Mouse (Mus musculus): ENCODE results near the gene Satb1.

Gene Satb1

GRCm38 (mm10) chr17:51813784-51814120, 19.3 kb downstream of the Satb1 start:
- DNase-seq, result no peak

DNA sequence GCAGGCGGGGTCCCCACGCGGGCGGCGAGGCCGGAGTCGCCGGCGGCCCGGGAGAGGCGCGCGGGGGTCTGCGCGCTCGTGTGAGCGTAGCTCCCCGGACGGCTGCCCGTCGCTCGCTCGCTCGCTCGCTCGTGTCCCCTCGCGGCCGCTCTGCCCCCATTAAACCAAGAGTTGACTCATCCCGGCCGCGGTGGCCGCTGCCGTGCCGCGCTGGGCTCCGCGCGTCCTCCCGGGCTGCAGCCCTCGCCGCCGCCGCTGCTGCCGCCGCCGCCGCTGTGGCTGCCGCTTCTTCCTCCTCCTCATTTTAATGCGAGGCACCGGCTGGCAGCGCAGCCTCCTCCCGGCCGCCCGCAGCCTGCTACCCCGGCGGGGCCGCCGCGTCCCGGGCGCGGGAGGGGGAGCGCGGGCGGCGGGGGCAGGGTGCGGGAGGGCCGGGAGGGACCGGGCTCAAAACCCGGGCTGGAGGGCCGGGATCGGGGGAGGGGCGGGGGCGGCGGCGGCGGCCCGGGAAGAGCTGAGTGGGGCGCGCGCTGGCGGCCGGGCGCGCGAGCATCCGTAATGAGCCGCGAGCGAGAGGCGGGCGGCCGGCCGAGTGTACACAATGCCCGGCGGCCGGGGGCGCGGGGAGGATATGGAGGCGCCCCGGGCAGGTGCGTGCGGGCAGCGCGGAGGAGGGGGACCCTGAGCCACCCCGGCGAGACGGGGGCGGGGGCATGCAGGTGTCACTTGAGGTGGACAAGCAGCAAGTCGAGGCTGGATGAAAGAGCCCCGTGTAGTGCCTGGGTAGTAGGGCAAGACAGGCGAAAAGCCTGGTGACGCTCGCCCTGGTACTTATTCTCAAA, 19.9 kb downstream of the Satb1 start:
- peak; percentile 81 to 91 for DNase-seq

DNA sequence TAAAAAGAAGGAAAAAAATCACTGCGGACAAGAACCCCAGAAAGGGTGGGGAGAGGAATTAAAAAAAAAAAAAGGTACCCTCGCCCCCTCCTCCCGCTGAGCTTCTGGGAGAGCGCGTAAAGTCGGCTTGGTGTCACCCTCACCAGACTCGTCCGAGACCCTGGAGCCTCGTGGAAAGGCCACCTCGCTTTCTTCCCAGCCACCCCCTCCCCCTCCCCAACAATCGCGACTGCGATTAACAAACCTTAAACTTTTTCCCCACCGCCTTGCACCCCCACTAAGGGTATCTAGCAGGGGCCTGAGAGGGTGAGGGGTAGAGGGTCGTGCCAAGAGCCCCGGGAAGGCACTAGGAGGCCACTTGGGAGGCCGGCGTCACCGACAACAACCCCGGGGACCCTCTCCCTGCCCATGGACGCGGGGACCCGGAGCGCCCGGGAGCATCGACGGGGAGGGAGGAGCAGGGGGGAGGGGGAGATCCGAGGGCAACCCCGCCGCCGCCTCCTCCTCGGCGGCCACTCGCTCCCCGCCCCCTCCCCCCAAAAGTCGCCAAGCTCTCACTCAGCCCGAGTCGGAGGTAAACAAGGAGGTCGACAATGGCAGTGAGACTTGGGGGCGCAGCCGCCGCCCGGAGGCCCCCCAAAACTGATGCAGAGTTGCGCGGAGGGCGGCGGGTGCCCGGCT, 20.7 kb downstream of the Satb1 start:
- DNase-seq, result peak in 1 of 2 experiments; percentile 59

- peak in 1 of 2 experiments; percentile 13 for DNase-seq
Observed at GRCm38 (mm10) chr17:51811911-51812260, 21.2 kb downstream of the Satb1 start.

GRCm38 (mm10) chr17:51811086-51811868, 21.8 kb downstream of the Satb1 start:
- peak; percentile 77 to 86 for DNase-seq

DNA sequence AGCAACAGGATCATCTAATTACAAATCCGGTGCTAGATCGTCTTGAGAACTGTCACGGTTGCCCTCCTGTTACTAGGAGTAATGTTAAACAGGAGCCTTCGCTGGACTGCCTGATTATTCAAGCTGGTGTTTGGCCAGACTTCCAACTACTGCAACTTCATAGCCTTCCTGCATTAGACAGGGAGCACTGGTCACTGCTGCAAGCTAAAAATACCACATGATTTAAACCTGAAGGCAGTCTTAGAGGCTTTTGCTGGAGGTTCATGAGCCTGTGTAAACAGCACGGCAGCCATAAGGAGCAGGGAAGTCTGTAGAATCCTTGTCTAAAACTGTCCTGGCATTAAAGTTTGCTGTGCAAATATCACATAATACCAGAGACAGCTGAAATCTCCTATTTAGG, 25.7 kb downstream of the Satb1 start:
- no peak for DNase-seq

DNA sequence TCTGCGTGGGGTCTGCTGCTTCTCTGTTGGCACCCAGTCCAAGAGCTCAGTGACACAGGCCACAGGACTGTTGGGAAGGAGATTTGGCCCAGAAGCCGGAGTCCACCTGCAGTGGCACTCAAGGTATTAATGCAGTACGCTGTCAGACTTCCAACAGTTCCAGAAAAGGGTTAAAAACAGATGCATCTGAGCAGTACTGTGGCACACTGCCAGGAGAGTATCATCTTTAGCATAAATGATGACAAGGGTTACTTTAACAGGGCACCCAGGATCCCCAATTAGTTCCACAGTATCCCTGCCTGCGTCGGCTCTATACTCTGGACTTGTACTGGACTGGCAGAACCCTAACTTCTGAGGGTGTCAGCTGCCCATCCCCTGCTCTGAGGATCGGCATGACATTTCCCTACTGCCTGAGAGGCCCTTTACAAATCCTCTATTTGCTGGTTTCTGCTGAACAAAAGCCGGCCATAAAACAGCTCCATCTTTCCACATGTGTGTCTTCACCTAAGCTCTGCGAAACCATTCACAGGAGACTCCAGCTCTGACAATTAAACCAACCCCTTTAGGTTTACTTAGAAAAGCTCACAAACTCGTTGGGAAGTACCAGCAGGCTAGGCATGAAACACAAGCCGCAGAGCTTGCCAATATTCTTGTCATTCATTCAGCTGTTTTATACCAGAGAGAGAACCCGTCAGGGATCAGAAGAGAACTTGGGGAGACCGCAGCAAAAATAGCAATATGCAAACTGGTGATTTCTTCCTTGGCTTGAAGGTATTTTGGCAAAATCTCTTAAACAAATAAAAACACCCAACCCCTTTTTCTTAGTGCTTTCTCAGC, 26.7 kb downstream of the Satb1 start:
- DNase-seq, result peak; percentile 39 to 46

DNA sequence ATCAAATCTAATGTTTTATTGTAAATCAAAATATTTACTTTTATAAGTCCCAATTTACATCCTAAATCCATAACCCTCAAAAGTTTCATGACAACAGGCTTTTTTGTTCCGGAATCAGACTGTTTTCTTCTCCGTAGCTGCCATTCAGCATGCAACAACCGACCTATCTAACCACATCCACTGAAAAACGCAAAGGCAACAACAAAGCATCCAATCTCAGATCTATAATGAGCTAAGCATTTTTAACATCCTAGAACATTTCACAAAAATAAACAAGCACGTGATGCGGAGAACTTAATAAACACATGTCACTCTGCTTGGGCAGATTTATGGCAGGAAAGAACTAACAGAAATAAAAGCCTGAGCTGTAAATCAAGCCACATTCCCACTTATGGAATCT, 32.9 kb downstream of the Satb1 start:
- no peak for DNase-seq

- DNase-seq, result no peak
Observed at GRCm38 (mm10) chr17:51796459-51796858, 36.6 kb downstream of the Satb1 start.

DNA sequence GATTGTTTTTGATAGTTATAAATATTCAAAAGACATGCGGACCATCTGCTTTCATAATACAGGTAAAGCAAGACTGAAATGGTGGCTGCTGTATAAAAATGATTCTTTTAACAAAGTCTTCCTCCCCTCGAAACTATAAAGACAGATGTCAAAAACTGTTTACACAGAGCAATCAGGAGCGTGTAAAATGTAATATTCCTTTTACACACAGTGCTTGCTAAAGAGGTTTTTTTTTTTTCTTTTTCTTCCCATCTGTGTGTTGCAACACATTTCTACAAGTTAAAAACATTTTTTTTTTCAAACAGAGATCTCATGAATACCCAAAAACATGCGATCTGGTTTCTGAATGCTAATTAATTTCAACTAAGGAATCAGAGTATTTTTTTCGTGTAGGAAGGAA, 41.9 kb downstream of the Satb1 start:
- DNase-seq, result no peak

DNA sequence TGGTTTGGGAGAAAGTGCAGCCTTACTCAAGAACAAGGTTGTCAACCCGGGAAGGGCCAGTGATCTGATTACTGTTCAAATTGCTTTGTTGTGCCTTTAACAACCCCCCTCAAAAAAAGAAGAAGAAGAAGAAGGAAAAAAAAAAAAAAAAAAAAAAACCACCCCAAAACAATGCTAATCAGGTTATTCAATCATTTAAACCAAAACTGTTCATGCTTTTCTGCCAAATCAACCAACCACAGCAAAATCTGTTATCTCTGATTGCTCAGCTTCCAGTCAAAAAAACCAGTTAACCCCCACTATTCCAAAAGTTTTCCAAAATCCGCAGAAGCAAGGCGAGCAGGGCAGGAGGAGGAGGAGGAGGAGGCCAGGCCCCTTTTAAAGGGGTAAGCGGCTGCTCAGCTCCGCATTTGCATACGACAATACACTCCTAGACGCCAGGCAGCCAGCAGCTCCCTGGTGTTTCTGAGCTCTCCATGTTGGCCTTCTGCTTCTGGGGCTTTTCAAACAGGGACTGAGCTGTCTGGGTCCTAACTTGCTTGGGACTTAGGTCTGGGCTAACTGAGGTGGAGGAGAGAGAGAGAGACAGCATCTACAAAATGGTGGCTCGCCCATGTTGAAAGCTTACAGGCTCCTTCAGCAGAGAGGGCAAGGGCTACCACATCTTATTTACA, 42.6 kb downstream of the Satb1 start:
- no peak for DNase-seq

GRCm38 (mm10) chr17:51789777-51790176, 43.3 kb downstream of the Satb1 start:
- DNase-seq, result peak; percentile 37

DNA sequence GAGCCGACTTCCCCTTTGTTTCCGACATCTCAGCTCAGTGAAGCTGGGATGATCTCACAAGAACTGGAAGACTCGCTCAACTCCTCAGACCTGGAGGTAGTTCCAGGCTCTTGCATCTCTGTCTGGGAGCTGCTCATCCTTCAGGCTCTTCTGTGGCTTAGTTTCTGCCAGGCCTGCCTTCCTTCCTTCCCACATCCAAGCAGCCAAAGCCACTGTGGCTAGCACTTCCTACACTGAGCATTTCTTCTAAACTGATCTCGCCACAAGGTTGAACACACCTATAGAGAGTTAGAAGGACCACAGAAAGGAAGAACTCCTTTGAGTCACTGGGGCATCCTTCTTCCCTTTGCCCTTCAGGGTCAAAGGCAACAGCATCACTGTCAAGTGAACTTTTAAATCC, 44.0 kb downstream of the Satb1 start:
- DNase-seq, result no peak

GRCm38 (mm10) chr17:51787955-51788354, 45.1 kb downstream of the Satb1 start:
- DNase-seq, result no peak

DNA sequence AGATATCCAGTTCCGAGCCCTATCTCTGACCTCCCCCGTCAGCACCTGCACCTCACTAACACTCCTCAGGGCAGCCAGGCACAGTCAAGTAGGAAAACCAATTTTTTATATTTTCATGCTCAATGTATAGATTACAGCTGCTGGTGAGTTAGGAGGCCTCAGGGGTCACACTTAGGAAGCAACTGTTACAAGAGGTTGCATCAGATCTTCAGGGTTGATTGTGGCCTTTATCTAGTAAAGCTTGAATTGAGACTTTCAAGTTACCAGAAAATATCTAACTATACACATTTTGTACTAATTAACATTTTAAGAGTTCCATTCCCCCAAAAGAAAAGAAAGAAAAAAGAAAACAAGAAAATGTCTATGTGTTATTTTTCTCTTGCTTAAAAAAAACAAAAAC, 47.0 kb downstream of the Satb1 start:
- DNase-seq, result no peak

GRCm38 (mm10) chr17:51784935-51785334, 48.2 kb downstream of the Satb1 start:
- DNase-seq, result no peak

GRCm38 (mm10) chr17:51783591-51784279, 49.4 kb downstream of the Satb1 start:
- no peak for DNase-seq

DNA sequence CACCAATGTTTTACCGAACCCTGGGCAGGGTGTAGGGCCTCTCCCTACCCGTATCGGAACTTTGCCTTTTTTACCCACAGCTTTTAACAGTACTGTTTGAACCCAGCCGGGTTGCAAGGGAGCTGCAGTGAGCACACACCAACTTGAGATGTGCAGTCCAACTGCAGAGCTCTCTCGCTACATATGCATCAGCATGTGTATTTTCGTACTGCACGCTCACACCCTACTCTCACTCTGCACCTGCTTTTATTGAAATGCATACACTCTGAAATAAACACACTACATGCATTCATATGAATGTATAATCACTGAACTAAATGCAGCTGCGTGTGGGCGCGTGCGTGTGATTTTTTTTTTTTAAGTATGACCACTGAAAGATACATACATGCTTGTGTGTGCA, 53.1 kb downstream of the Satb1 start:
- no peak for DNase-seq

DNA sequence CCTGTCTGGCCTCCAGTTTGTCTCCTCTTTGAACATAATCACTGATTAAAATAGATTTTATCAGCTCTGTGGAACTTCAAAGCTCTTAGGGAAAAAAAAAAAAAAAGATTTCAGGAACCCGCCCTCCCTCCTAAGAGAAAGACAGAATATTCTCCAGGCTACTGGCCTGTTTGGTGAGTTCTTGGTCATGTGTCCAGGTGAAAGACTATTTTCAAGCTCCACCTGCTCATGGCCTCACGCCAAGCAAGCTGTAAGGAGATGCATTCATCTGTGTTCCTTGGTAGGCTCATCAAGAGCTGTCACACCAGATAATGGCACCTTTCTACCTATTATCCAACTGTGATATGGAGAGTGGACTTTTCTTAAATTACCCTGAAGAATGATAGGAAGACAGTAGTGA, 54.1 kb downstream of the Satb1 start:
- DNase-seq, result peak in 1 of 2 experiments; percentile 64

DNA sequence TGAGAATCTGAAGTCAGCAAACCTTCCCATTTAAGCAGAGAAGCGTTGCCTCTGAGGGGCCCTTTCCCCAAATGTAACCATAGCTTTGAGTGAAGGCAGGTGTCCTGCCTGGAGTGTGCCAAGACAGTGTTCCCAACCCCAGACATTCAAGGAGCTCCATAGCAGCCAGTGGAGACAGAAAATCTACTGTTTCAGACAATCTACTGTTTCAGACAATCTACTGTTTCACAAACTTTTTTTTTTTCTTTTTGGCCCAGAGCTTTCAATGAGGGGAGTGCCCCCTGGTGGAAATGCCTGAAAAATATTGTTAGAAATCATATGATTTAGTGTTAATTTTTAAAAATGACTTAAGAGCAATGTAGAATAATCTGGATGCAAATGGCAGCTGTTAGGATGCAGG, 55.3 kb downstream of the Satb1 start:
- DNase-seq, result peak in 1 of 2 experiments; percentile 27

- no peak for DNase-seq
Observed at GRCm38 (mm10) chr17:51775070-51775881, 57.8 kb downstream of the Satb1 start.

Measured in cerebellum, postnatal 25 days (tissue).